ENCODE assay signal across 22 mouse cellular contexts in the genomic region with DNA sequence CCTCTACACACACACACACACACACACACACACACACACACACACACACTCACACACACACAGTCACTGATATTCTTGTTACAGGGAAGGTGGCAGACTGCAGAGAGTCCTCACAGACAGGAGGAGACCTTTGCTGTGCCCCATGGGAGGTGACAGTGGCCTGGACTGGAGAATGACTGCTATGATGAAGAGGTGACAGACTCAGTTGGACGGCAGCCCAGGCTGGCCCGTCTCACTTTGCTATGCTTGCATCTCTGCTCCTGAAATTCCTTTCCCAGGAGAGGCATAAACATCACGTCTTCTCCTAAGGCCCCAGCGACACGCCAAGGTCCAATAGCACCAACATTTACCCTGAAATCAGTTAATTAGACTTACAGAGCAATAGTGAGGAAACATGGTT.
"Had no signal": no experiment of that assay in that cellular context is flagged by ENCODE, and none has a peak within 500 bp of the region (broad histone marks: within the 10 kb centered on the region; RNA-seq: fewer than 3 reads in every experiment).

No protein-coding gene starts in this region.

- H3K4me3 ChIP-seq: layer of hippocampus, adult 2 months; limb, embryonic 10.5 days; limb, embryonic 13.5 days; liver, embryonic 12.5 days; liver, embryonic 15.5 days; lung, embryonic 15.5 days; midbrain, embryonic 12.5 days; midbrain, embryonic 15.5 days; neural tube, embryonic 12.5 days; neural tube, embryonic 15.5 days; stomach, embryonic 15.5 days had no signal

- DNase-seq: kidney, adult 2 months; kidney, postnatal 25 days; layer of hippocampus, adult 9-11 months; liver; right cerebral cortex, adult 18-20 months; right cerebral cortex, postnatal 14 days; right cerebral cortex, postnatal 4 days; spleen, adult 18-20 months; thymus, postnatal 25 days had no signal

- H3K27ac ChIP-seq: kidney, postnatal 0 days; layer of hippocampus, adult 2 months; limb, embryonic 10.5 days; limb, embryonic 13.5 days; liver, embryonic 12.5 days; liver, embryonic 15.5 days; lung, embryonic 15.5 days; macrophage; midbrain, embryonic 12.5 days; midbrain, embryonic 15.5 days; neural tube, embryonic 12.5 days; neural tube, embryonic 15.5 days; stomach, embryonic 15.5 days had no signal
